Mouse (Mus musculus) liver, adult 2 months (tissue): Measurements from ENCODE around the gene Pdlim5.

Experiments used
- CTCF ChIP-seq: fragments of 200-500 bp; IDR thresholded peaks from 2 replicates; pipeline ENCODE4 v1.5.1; 2011; ENCODE audit warnings: low read depth, low read length, control low read depth
- POLR2A ChIP-seq: fragments of 200-500 bp; IDR thresholded peaks from 2 replicates; pipeline ENCODE4 v1.6.1; 2011; ENCODE audit warnings: low read length, control low read depth; ENCODE audit not compliant: insufficient read depth; ENCODE audit errors: extremely low read depth

- no peak for TF ChIP-seq POLR2A
- no peak for TF ChIP-seq CTCF
Measured at GRCm38 (mm10) chr3:142434786-142435168, 39.3 kb upstream of the Pdlim5 start.
